Mouse (Mus musculus) forebrain, embryonic 11.5 days (tissue): ENCODE measurements at regions not wholly inside any gene's neighbourhood (a gene's known extent, or its start where the extent isn't known, plus 50 kb on each side); places are given as distances from the start of the nearest gene placed in this dataset.

Experiments used
- ATAC-seq: fragments of 200-750 bp; cut with Nextera tagmentation; replicated peaks from 2 replicates; pipeline ENCODE4 v1.8.0; 2017; ENCODE audit warnings: moderate TSS enrichment; ENCODE audit not compliant: low FRiP score
- DNase-seq: peaks from one replicate; pipeline ENCODE4 v3.0.0-alpha.2; 2017; ENCODE audit warnings: low spot score
- H3K27ac ChIP-seq: fragments of 300-500 bp; sonication (generic); 2 replicates; pipeline ENCODE4 v1.5.1; 2014; ENCODE audit warnings: low read depth, low read length
- H3K27me3 ChIP-seq: fragments of 300-500 bp; sonication (generic); 2 replicates; pipeline ENCODE4 v1.6.1; 2014; ENCODE audit warnings: mild to moderate bottlenecking, low read length, mixed read lengths; ENCODE audit not compliant: control insufficient read depth, insufficient read depth
- H3K36me3 ChIP-seq: fragments of 300-500 bp; sonication (generic); 2 replicates; pipeline ENCODE4 v1.6.1; 2014; ENCODE audit warnings: mild to moderate bottlenecking, low read length, moderate library complexity, mixed read lengths; ENCODE audit not compliant: control insufficient read depth, insufficient read depth
- H3K4me1 ChIP-seq: fragments of 300-500 bp; sonication (generic); replicated peaks from 2 replicates; pipeline ENCODE4 v1.6.1; 2014; ENCODE audit warnings: low read length, mixed read lengths; ENCODE audit not compliant: control insufficient read depth, insufficient read depth
- H3K4me2 ChIP-seq: fragments of 300-500 bp; sonication (generic); 2 replicates; pipeline ENCODE4 v1.6.1; 2014; ENCODE audit warnings: low read depth, mild to moderate bottlenecking, low read length, moderate library complexity, mixed read lengths; ENCODE audit not compliant: severe bottlenecking
- H3K4me3 ChIP-seq: fragments of 300-500 bp; sonication (generic); 2 replicates; pipeline ENCODE4 v1.5.1; 2014; ENCODE audit warnings: low read depth, low read length
- H3K9ac ChIP-seq: fragments of 300-500 bp; sonication (generic); 2 replicates; pipeline ENCODE4 v1.6.1; 2014; ENCODE audit warnings: low read length
- H3K9me3 ChIP-seq: fragments of 300-500 bp; sonication (generic); 2 replicates; pipeline ENCODE4 v1.6.1; 2016; ENCODE audit warnings: low read length, mixed read lengths; ENCODE audit not compliant: control insufficient read depth
- WGBS: fragments of 180-500 bp; shearing (Covaris S2); extraction: QIAGEN DNeasy Blood & Tissue Kit; methylation state at CpG from one replicate; pipeline ENCODE4 v1.1.7; 2014; 5-methylcytosine and 5-hydroxymethylcytosine counted together

- H3K27me3 ChIP-seq = no peaks in the 10 kb centered on the region
- H3K27ac ChIP-seq = no peak overlapping the region
- H3K9ac ChIP-seq = no peak overlapping the region
- no peak overlapping the region for H3K4me3 ChIP-seq
- no peaks in the 10 kb centered on the region for H3K9me3 ChIP-seq
- ATAC-seq (no peak), DNase-seq (no peak)
- H3K4me2 ChIP-seq = no peak overlapping the region
- H3K36me3 ChIP-seq = no peaks in the 10 kb centered on the region
- 75% methylated on average over 1 of the region's 1 CpGs for WGBS
- H3K4me1 ChIP-seq = no peaks in the 10 kb centered on the region
Measured at GRCm38 (mm10) chr9:90407573-90407972, 137.0 kb upstream of the Tbc1d2b start.

- no peak overlapping the region for H3K4me3 ChIP-seq
- no peaks in the 10 kb centered on the region for H3K4me1 ChIP-seq
- no peaks in the 10 kb centered on the region for H3K36me3 ChIP-seq
- WGBS = 76% methylated on average over 2 of the region's 2 CpGs
- H3K4me2 ChIP-seq = no peak overlapping the region
- H3K27me3 ChIP-seq = no peaks in the 10 kb centered on the region
- ATAC-seq = no peak
- no peak overlapping the region for H3K9ac ChIP-seq
- no peaks in the 10 kb centered on the region for H3K9me3 ChIP-seq
- no peak for DNase-seq
- no peak overlapping the region for H3K27ac ChIP-seq
Measured at GRCm38 (mm10) chr9:90388401-90388800, 117.8 kb upstream of the Tbc1d2b start.

GRCm38 (mm10) chr9:90385047-90385446 is 114.4 kb upstream of the Tbc1d2b start:
- H3K4me1 ChIP-seq = no peaks in the 10 kb centered on the region
- no peak overlapping the region for H3K9ac ChIP-seq
- H3K27me3 ChIP-seq = no peaks in the 10 kb centered on the region
- H3K9me3 ChIP-seq = no peaks in the 10 kb centered on the region
- H3K27ac ChIP-seq = no peak overlapping the region
- DNase-seq = no peak
- H3K4me2 ChIP-seq = no peak overlapping the region
- H3K4me3 ChIP-seq = no peak overlapping the region
- no peak for ATAC-seq
- no peaks in the 10 kb centered on the region for H3K36me3 ChIP-seq

GRCm38 (mm10) chr9:90380099-90380498 is 109.5 kb upstream of the Tbc1d2b start:
- H3K4me1 ChIP-seq = no peaks in the 10 kb centered on the region
- H3K27ac ChIP-seq = no peak overlapping the region
- H3K9me3 ChIP-seq = no peaks in the 10 kb centered on the region
- DNase-seq = no peak
- no peak overlapping the region for H3K9ac ChIP-seq
- no peak for ATAC-seq
- H3K27me3 ChIP-seq = no peaks in the 10 kb centered on the region
- no peaks in the 10 kb centered on the region for H3K36me3 ChIP-seq
- H3K4me2 ChIP-seq = no peak overlapping the region
- H3K4me3 ChIP-seq = no peak overlapping the region

- DNase-seq (no peak), ATAC-seq (no peak)
- no peaks in the 10 kb centered on the region for H3K9me3 ChIP-seq
- H3K4me1 ChIP-seq = no peaks in the 10 kb centered on the region
- no peak overlapping the region for H3K4me3 ChIP-seq
- H3K36me3 ChIP-seq = no peaks in the 10 kb centered on the region
- H3K4me2 ChIP-seq = no peak overlapping the region
- H3K9ac ChIP-seq = no peak overlapping the region
- H3K27me3 ChIP-seq = no peaks in the 10 kb centered on the region
- 76% methylated on average over 2 of the region's 2 CpGs for WGBS
- no peak overlapping the region for H3K27ac ChIP-seq
Measured at GRCm38 (mm10) chr9:90369568-90369967, 99.0 kb upstream of the Tbc1d2b start.

GRCm38 (mm10) chr9:90367745-90368144 is 97.1 kb upstream of the Tbc1d2b start:
- WGBS = 85% methylated on average over 3 of the region's 3 CpGs

GRCm38 (mm10) chr9:90326531-90326930 is 55.9 kb upstream of the Tbc1d2b start:
- DNase-seq = no peak
- 87% methylated on average over 4 of the region's 4 CpGs for WGBS
- no peaks in the 10 kb centered on the region for H3K9me3 ChIP-seq

More at GRCm38 (mm10) chr9:90367745-90368144, 97.1 kb upstream of the Tbc1d2b start:
- ATAC-seq (no peak), DNase-seq (no peak)
- no peak overlapping the region for H3K27ac ChIP-seq
- H3K4me2 ChIP-seq = no peak overlapping the region
- H3K4me1 ChIP-seq = no peaks in the 10 kb centered on the region
- no peaks in the 10 kb centered on the region for H3K9me3 ChIP-seq
- H3K36me3 ChIP-seq = no peaks in the 10 kb centered on the region
- H3K9ac ChIP-seq = no peak overlapping the region
- H3K27me3 ChIP-seq = no peaks in the 10 kb centered on the region
- no peak overlapping the region for H3K4me3 ChIP-seq

More at GRCm38 (mm10) chr9:90326531-90326930, 55.9 kb upstream of the Tbc1d2b start:
- H3K9ac ChIP-seq = no peak overlapping the region
- no peak overlapping the region for H3K4me3 ChIP-seq
- no peaks in the 10 kb centered on the region for H3K36me3 ChIP-seq
- ATAC-seq = no peak
- H3K27ac ChIP-seq = no peak overlapping the region
- H3K4me1 ChIP-seq = no peaks in the 10 kb centered on the region
- H3K27me3 ChIP-seq = no peaks in the 10 kb centered on the region
- H3K4me2 ChIP-seq = no peak overlapping the region
